Mouse (Mus musculus) liver, postnatal 0 days (tissue): ENCODE results near the gene Gpr25. TPM values are rescaled to one million over a fixed set of nuclear protein-coding genes. Genes with fewer than 3 reads are reported as not detected.

Source experiments
- ATAC-seq: fragments of 200-750 bp; cut with Nextera tagmentation; 2 replicates; pipeline ENCODE4 v1.8.0; 2017; ENCODE audit warnings: mild to moderate bottlenecking, moderate library complexity
- DNase-seq: peaks from one replicate; pipeline ENCODE4 v3.0.0-alpha.2; 2016
- H3K27ac ChIP-seq: fragments of 300-500 bp; sonication (generic); 2 replicates; pipeline ENCODE4 v1.5.1; 2014; ENCODE audit warnings: antibody characterized with exemption, moderate library complexity, mild to moderate bottlenecking, low read depth
- H3K27me3 ChIP-seq: fragments of 300-500 bp; sonication (generic); 2 replicates; pipeline ENCODE4 v1.6.1; 2014; ENCODE audit warnings: low read length, control low read depth, mixed read lengths; ENCODE audit not compliant: insufficient read depth
- H3K36me3 ChIP-seq: fragments of 300-500 bp; sonication (generic); replicated peaks from 2 replicates; pipeline ENCODE4 v1.6.1; 2014; ENCODE audit warnings: mild to moderate bottlenecking, control low read depth, low read length, moderate library complexity, mixed read lengths; ENCODE audit not compliant: insufficient read depth
- H3K4me1 ChIP-seq: fragments of 300-500 bp; sonication (generic); 2 replicates; pipeline ENCODE4 v1.6.1; 2014; ENCODE audit warnings: antibody characterized with exemption, mild to moderate bottlenecking, control low read depth; ENCODE audit not compliant: insufficient read depth
- H3K4me2 ChIP-seq: fragments of 300-500 bp; sonication (generic); 2 replicates; pipeline ENCODE4 v1.6.1; 2014; ENCODE audit warnings: low read depth, mild to moderate bottlenecking, low read length, moderate library complexity, mixed read lengths
- H3K4me3 ChIP-seq: fragments of 300-500 bp; sonication (generic); 2 replicates; pipeline ENCODE4 v1.5.1; 2014; ENCODE audit warnings: low read depth, low read length
- H3K9ac ChIP-seq: fragments of 300-500 bp; sonication (generic); replicated peaks from 2 replicates; pipeline ENCODE4 v1.6.1; 2014; ENCODE audit warnings: mild to moderate bottlenecking, moderate library complexity
- H3K9me3 ChIP-seq: fragments of 300-500 bp; sonication (generic); 2 replicates; pipeline ENCODE4 v1.6.1; 2016; ENCODE audit warnings: mild to moderate bottlenecking, control low read depth, low read length, mixed read lengths
- CTCF ChIP-seq: sonication (generic); IDR thresholded peaks from 2 replicates; pipeline ENCODE4 v1.5.1; 2016; ENCODE audit warnings: antibody characterized with exemption, low read depth
- EP300 ChIP-seq: IDR thresholded peaks from 2 replicates; pipeline ENCODE4 v1.6.1; 2016; ENCODE audit warnings: antibody characterized with exemption, low read depth, mild to moderate bottlenecking
- WGBS: fragments of 180-500 bp; shearing (Covaris S2); extraction: QIAGEN DNeasy Blood & Tissue Kit; methylation state at CpG from one replicate; pipeline ENCODE4 v1.1.7; 2014; ENCODE audit not compliant: insufficient replicate concordance; 5-methylcytosine and 5-hydroxymethylcytosine counted together
- polyA plus RNA-seq: library from polyadenylated mRNA; unstranded; fragments of >200 nt; fragmentation: Nextera tagmentation; extraction: Ambion mirVana; gene quantifications from 2 replicates; pipeline ENCODE4 v1.2.1, GENCODE M21; 2015

Gpr25 gene
- polyA plus RNA-seq, 1 experiment from 2014 or later = not detected

GRCm38 (mm10) chr1:136238495-136238894 is 22.2 kb downstream of the Gpr25 start:
- ATAC-seq (no peak), DNase-seq (no peak)
- no peak overlapping the region for H3K27ac ChIP-seq
- no peaks in the 10 kb centered on the region for H3K36me3 ChIP-seq
- H3K4me3 ChIP-seq = no peak overlapping the region
- H3K27me3 ChIP-seq = peaks cover 12% of the 10 kb centered on the region
- no peak overlapping the region for H3K9ac ChIP-seq
- H3K9me3 ChIP-seq = no peaks in the 10 kb centered on the region
- no peak overlapping the region for H3K4me2 ChIP-seq
- H3K4me1 ChIP-seq = peaks cover 8% of the 10 kb centered on the region
- TF ChIP-seq EP300 = no peak
- WGBS = 66% methylated on average over 4 of the region's 4 CpGs

GRCm38 (mm10) chr1:136234595-136235092 is 26.0 kb downstream of the Gpr25 start:
- H3K27me3 ChIP-seq = peaks cover 30% of the 10 kb centered on the region

GRCm38 (mm10) chr1:136233892-136234594 is 26.6 kb downstream of the Gpr25 start, which contains the start of gene Inava:
Gene Inava (minus strand): TSS chr1:136234264.
- H3K27ac ChIP-seq = no peak within 1 kb of the TSS
- ATAC-seq = peak; percentile 47
- H3K4me2 ChIP-seq = peak within 1 kb of the TSS; percentile 87
- H3K36me3 ChIP-seq = no peaks in the 10 kb centered on the region
- 0 out of 2 replicates have a peak within 1 kb of the TSS, but pooled peaks have one; percentile 30 for H3K9ac ChIP-seq
- 3% methylated on average over 41 of the region's 51 CpGs for WGBS
- H3K9me3 ChIP-seq = no peaks in the 10 kb centered on the region
- H3K27me3 ChIP-seq = peaks cover 30% of the 10 kb centered on the region
- peaks cover 13% of the 10 kb centered on the region for H3K4me1 ChIP-seq
- TF ChIP-seq EP300 (no peak), CTCF (no peak; the same call in 1 of the 2 replicates)
- H3K4me3 ChIP-seq = peak within 1 kb of the TSS; percentile 57
- DNase-seq = peak; percentile 38

More at GRCm38 (mm10) chr1:136234595-136235092, 26.0 kb downstream of the Gpr25 start:
- no peak for DNase-seq
- 3% methylated on average over 9 of the region's 9 CpGs for WGBS
- H3K36me3 ChIP-seq = no peaks in the 10 kb centered on the region
- H3K4me1 ChIP-seq = peaks cover 8% of the 10 kb centered on the region
- TF ChIP-seq CTCF (peak; percentile 48; the same call in 1 of the 2 replicates), EP300 (no peak)
- H3K4me2 ChIP-seq = peak overlapping the region; percentile 87
- ATAC-seq = no peak
- H3K4me3 ChIP-seq = peak overlapping the region; percentile 57
- no peaks in the 10 kb centered on the region for H3K9me3 ChIP-seq
- 0 out of 2 replicates have a peak overlapping the region, but pooled peaks have one; percentile 30 for H3K9ac ChIP-seq
- no peak overlapping the region for H3K27ac ChIP-seq

- Histone ChIP-seq H3K27me3 (peaks cover 30% of the 10 kb centered on the region), H3K9me3 (no peaks in the 10 kb centered on the region), H3K9ac (no peak overlapping the region), H3K27ac (no peak overlapping the region), H3K4me1 (peaks cover 20% of the 10 kb centered on the region), H3K4me2 (peak overlapping the region; percentile 87), H3K36me3 (no peaks in the 10 kb centered on the region), H3K4me3 (peak overlapping the region; percentile 57; the same call in 1 of the 2 replicates)
- DNase-seq (no peak), ATAC-seq (no peak)
- TF ChIP-seq EP300 (no peak), CTCF (no peak)
- 8% methylated on average over 23 of the region's 23 CpGs for WGBS
Measured at GRCm38 (mm10) chr1:136232986-136233790, 27.5 kb downstream of the Gpr25 start.

- no peaks in the 10 kb centered on the region for H3K36me3 ChIP-seq
- peaks cover 30% of the 10 kb centered on the region for H3K27me3 ChIP-seq
- no peak overlapping the region for H3K4me3 ChIP-seq
- H3K4me1 ChIP-seq = peaks cover 21% of the 10 kb centered on the region
- no peak for TF ChIP-seq CTCF
- TF ChIP-seq EP300 = no peak
- H3K9ac ChIP-seq = no peak overlapping the region
- H3K27ac ChIP-seq = no peak overlapping the region
- no peak for DNase-seq
- no peak for ATAC-seq
- H3K4me2 ChIP-seq = no peak overlapping the region
- no peaks in the 10 kb centered on the region for H3K9me3 ChIP-seq
- 8% methylated on average over 9 of the region's 9 CpGs for WGBS
Measured at GRCm38 (mm10) chr1:136232285-136232926, 28.3 kb downstream of the Gpr25 start.
